Mouse (Mus musculus): ENCODE data around the gene Dlgap4. TPM values are rescaled to one million over a fixed set of nuclear protein-coding genes. Genes with fewer than 3 reads are reported as not detected.

The Dlgap4 gene
- polyA plus RNA-seq, 1 experiment from 2014 or later = 234 TPM

- WGBS = 53% methylated on average over 6 of the region's 6 CpGs
These were observed 31.6 kb downstream of the Dlgap4 start for GRCm38 (mm10) chr2:156645145-156645544.

GRCm38 (mm10) chr2:156646877-156647276 is 33.4 kb downstream of the Dlgap4 start:
- no peak overlapping the region for H3K4me2 ChIP-seq
- no peak overlapping the region for H3K9ac ChIP-seq
- WGBS = 81% methylated on average over 5 of the region's 5 CpGs
- no peak for ATAC-seq
- H3K27ac ChIP-seq = no peak overlapping the region
- no peak overlapping the region for H3K4me3 ChIP-seq
- H3K4me1 ChIP-seq = peaks cover 12% of the 10 kb centered on the region; the same call in 1 of the 2 replicates
- no peaks in the 10 kb centered on the region for H3K9me3 ChIP-seq (replicated peaks)
- H3K36me3 ChIP-seq (ENCODE audit: poor library complexity, severe bottlenecking) = no peaks in the 10 kb centered on the region
- no peaks in the 10 kb centered on the region for H3K27me3 ChIP-seq

More at GRCm38 (mm10) chr2:156645145-156645544, 31.6 kb downstream of the Dlgap4 start:
- Histone ChIP-seq H3K4me2 (no peak overlapping the region), H3K4me1 (peaks cover 12% of the 10 kb centered on the region; the same call in 1 of the 2 replicates), H3K36me3 (ENCODE audit: poor library complexity, severe bottlenecking) (no peaks in the 10 kb centered on the region), H3K27me3 (no peaks in the 10 kb centered on the region), H3K27ac (no peak overlapping the region), H3K9me3 (replicated peaks) (no peaks in the 10 kb centered on the region), H3K9ac (no peak overlapping the region), H3K4me3 (no peak overlapping the region)
- peak; percentile 53; the same call in 1 of the 2 replicates for ATAC-seq

GRCm38 (mm10) chr2:156648042-156648441 is 34.5 kb downstream of the Dlgap4 start:
- 76% methylated on average over 5 of the region's 5 CpGs for WGBS
- no peak for ATAC-seq
- no peaks in the 10 kb centered on the region for H3K9me3 ChIP-seq (replicated peaks)
- no peak overlapping the region for H3K4me3 ChIP-seq
- no peak overlapping the region for H3K9ac ChIP-seq
- peaks cover 12% of the 10 kb centered on the region; the same call in 1 of the 2 replicates for H3K4me1 ChIP-seq
- H3K36me3 ChIP-seq (ENCODE audit: poor library complexity, severe bottlenecking) = no peaks in the 10 kb centered on the region
- H3K4me2 ChIP-seq = no peak overlapping the region
- no peak overlapping the region for H3K27ac ChIP-seq
- no peaks in the 10 kb centered on the region for H3K27me3 ChIP-seq

GRCm38 (mm10) chr2:156649450-156649849 is 35.9 kb downstream of the Dlgap4 start:
- Histone ChIP-seq H3K36me3 (ENCODE audit: poor library complexity, severe bottlenecking) (no peaks in the 10 kb centered on the region), H3K9me3 (replicated peaks) (no peaks in the 10 kb centered on the region), H3K9ac (no peak overlapping the region), H3K4me3 (no peak overlapping the region), H3K4me1 (peaks cover 12% of the 10 kb centered on the region; the same call in 1 of the 2 replicates), H3K4me2 (no peak overlapping the region), H3K27me3 (no peaks in the 10 kb centered on the region), H3K27ac (no peak overlapping the region)
- ATAC-seq = no peak
- 79% methylated on average over 5 of the region's 5 CpGs for WGBS

- H3K36me3 ChIP-seq (ENCODE audit: poor library complexity, severe bottlenecking) = no peaks in the 10 kb centered on the region
- ATAC-seq = no peak
- H3K9ac ChIP-seq = no peak overlapping the region
- H3K4me2 ChIP-seq = no peak overlapping the region
- no peak overlapping the region for H3K4me3 ChIP-seq
- WGBS = 77% methylated on average over 6 of the region's 6 CpGs
- no peaks in the 10 kb centered on the region for H3K27me3 ChIP-seq
- H3K4me1 ChIP-seq = no peaks in the 10 kb centered on the region
- H3K27ac ChIP-seq = no peak overlapping the region
- no peaks in the 10 kb centered on the region for H3K9me3 ChIP-seq (replicated peaks)
These were observed 37.5 kb downstream of the Dlgap4 start for GRCm38 (mm10) chr2:156651019-156651418.

- Histone ChIP-seq H3K4me2 (no peak overlapping the region), H3K4me1 (no peaks in the 10 kb centered on the region), H3K4me3 (no peak overlapping the region), H3K9ac (no peak overlapping the region), H3K27ac (no peak overlapping the region), H3K36me3 (ENCODE audit: poor library complexity, severe bottlenecking) (no peaks in the 10 kb centered on the region), H3K9me3 (replicated peaks) (no peaks in the 10 kb centered on the region), H3K27me3 (no peaks in the 10 kb centered on the region)
- ATAC-seq = no peak
- WGBS = 12% methylated on average over 8 of the region's 8 CpGs
These were observed 39.3 kb downstream of the Dlgap4 start for GRCm38 (mm10) chr2:156652841-156653240.

- Histone ChIP-seq H3K9me3 (replicated peaks) (no peaks in the 10 kb centered on the region), H3K4me2 (no peak overlapping the region), H3K27ac (no peak overlapping the region), H3K27me3 (no peaks in the 10 kb centered on the region), H3K9ac (no peak overlapping the region), H3K4me3 (no peak overlapping the region), H3K4me1 (no peaks in the 10 kb centered on the region), H3K36me3 (ENCODE audit: poor library complexity, severe bottlenecking) (no peaks in the 10 kb centered on the region)
- 81% methylated on average over 5 of the region's 5 CpGs for whole genome bisulfite sequencing
- no peak for ATAC-seq
These were observed 40.6 kb downstream of the Dlgap4 start for GRCm38 (mm10) chr2:156654148-156654547.

GRCm38 (mm10) chr2:156655626-156656025 is 42.1 kb downstream of the Dlgap4 start:
- Histone ChIP-seq H3K9me3 (replicated peaks) (no peaks in the 10 kb centered on the region), H3K27me3 (no peaks in the 10 kb centered on the region), H3K4me2 (no peak overlapping the region), H3K36me3 (ENCODE audit: poor library complexity, severe bottlenecking) (no peaks in the 10 kb centered on the region), H3K27ac (no peak overlapping the region), H3K4me1 (no peaks in the 10 kb centered on the region), H3K9ac (no peak overlapping the region), H3K4me3 (no peak overlapping the region)
- no peak for ATAC-seq
- WGBS = 72% methylated on average over 5 of the region's 5 CpGs

GRCm38 (mm10) chr2:156657522-156657921 is 44.0 kb downstream of the Dlgap4 start:
- H3K9me3 ChIP-seq (replicated peaks) = no peaks in the 10 kb centered on the region
- ATAC-seq = no peak
- no peak overlapping the region for H3K4me3 ChIP-seq
- H3K4me1 ChIP-seq = no peaks in the 10 kb centered on the region
- H3K9ac ChIP-seq = no peak overlapping the region
- H3K27me3 ChIP-seq = no peaks in the 10 kb centered on the region
- 93% methylated on average over 8 of the region's 8 CpGs for WGBS
- H3K4me2 ChIP-seq = no peak overlapping the region
- no peak overlapping the region for H3K27ac ChIP-seq
- no peaks in the 10 kb centered on the region for H3K36me3 ChIP-seq (ENCODE audit: poor library complexity, severe bottlenecking)

- Histone ChIP-seq H3K9me3 (replicated peaks) (no peaks in the 10 kb centered on the region), H3K36me3 (ENCODE audit: poor library complexity, severe bottlenecking) (no peaks in the 10 kb centered on the region), H3K4me2 (no peak overlapping the region), H3K27me3 (no peaks in the 10 kb centered on the region), H3K27ac (no peak overlapping the region), H3K9ac (no peak overlapping the region), H3K4me3 (no peak overlapping the region), H3K4me1 (no peaks in the 10 kb centered on the region)
- ATAC-seq = no peak
- 88% methylated on average over 10 of the region's 10 CpGs for WGBS
These were observed 44.7 kb downstream of the Dlgap4 start for GRCm38 (mm10) chr2:156658221-156658620.

GRCm38 (mm10) chr2:156658751-156659150 is 45.2 kb downstream of the Dlgap4 start:
- Histone ChIP-seq H3K36me3 (ENCODE audit: poor library complexity, severe bottlenecking) (no peaks in the 10 kb centered on the region), H3K9ac (no peak overlapping the region), H3K4me1 (no peaks in the 10 kb centered on the region), H3K27ac (no peak overlapping the region), H3K4me2 (no peak overlapping the region), H3K4me3 (no peak overlapping the region), H3K27me3 (no peaks in the 10 kb centered on the region), H3K9me3 (replicated peaks) (no peaks in the 10 kb centered on the region)
- 57% methylated on average over 7 of the region's 7 CpGs for WGBS
- ATAC-seq = no peak

GRCm38 (mm10) chr2:156659981-156660380 is 46.5 kb downstream of the Dlgap4 start:
- ATAC-seq = no peak
- H3K9ac ChIP-seq = no peak overlapping the region
- no peaks in the 10 kb centered on the region for H3K36me3 ChIP-seq (ENCODE audit: poor library complexity, severe bottlenecking)
- peaks cover 10% of the 10 kb centered on the region for H3K4me1 ChIP-seq
- no peaks in the 10 kb centered on the region for H3K27me3 ChIP-seq
- H3K9me3 ChIP-seq (replicated peaks) = no peaks in the 10 kb centered on the region
- no peak overlapping the region for H3K4me2 ChIP-seq
- H3K4me3 ChIP-seq = no peak overlapping the region
- WGBS = 71% methylated on average over 6 of the region's 6 CpGs
- no peak overlapping the region for H3K27ac ChIP-seq

GRCm38 (mm10) chr2:156663162-156663561 is 49.7 kb downstream of the Dlgap4 start:
- Histone ChIP-seq H3K9ac (no peak overlapping the region), H3K27ac (no peak overlapping the region), H3K4me3 (no peak overlapping the region), H3K36me3 (ENCODE audit: poor library complexity, severe bottlenecking) (no peaks in the 10 kb centered on the region), H3K9me3 (replicated peaks) (no peaks in the 10 kb centered on the region), H3K27me3 (no peaks in the 10 kb centered on the region), H3K4me2 (no peak overlapping the region), H3K4me1 (peaks cover 35% of the 10 kb centered on the region)
- 88% methylated on average over 10 of the region's 10 CpGs for WGBS
- ATAC-seq = no peak
